Mouse (Mus musculus): Measurements from ENCODE around the gene Zfp296. TPM values are rescaled to one million over a fixed set of nuclear protein-coding genes. Genes with fewer than 3 reads are reported as not detected.

Zfp296 gene
- total and polyA plus RNA-seq, 2 experiments from 2014 or later = 0.12 to 3.6 TPM

DNA sequence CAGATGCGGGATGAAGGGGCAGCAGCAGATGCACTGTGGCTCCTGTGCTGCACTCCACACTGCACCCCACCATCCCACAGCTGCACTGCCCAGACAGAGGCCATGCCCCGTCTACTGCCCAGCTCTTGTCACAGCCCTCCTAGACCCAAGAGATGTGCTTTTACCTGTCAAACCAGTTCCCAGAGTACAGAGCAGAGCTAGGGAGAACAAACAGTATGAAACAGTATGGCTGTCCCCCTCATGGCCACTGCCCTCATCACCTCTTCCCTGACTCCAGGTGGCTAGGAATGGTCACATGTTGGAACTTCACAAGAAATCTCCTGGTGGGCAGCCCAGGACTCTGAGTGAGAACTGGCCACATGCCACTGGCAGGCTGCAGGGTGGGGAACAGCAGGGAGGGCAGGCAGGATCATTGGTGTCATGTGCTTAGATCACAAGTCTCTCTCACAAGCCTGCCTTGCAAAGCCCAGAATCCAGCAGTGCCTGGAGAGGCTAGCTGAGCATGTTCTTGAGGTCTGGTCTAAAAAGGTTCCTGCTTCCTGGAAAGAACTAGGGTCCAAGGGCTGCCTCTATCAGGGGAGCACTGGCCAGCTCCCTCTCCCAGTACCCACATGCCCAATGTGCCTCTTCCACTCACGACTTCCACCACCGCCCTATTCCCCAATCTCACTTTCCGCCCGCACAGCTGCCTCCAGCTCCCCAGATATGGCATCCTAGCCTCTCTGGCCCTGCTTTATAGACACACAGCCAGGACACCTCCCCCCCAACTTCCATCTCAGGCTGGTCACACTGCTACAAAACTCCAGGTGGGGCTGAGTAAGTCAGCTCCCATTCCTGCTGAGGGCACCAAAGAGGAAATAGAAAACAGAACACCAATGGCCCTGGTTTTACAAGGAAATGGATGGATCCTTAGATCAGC is 18.8 kb upstream of the Zfp296 start:
- H3K4me3 ChIP-seq (ENCODE audit: low read depth, low read length) = no peak overlapping the region
- H3K4me1 ChIP-seq (ENCODE audit: control insufficient read depth, insufficient read depth) = peaks cover 37% of the 10 kb centered on the region; the same call in 1 of the 2 replicates
- H3K9ac ChIP-seq (replicated peaks; ENCODE audit: low read depth, low read length) = peak overlapping the region; percentile 35; the same call in 1 of the 2 replicates
- ATAC-seq (ENCODE audit: insufficient read depth, low read depth) (peak; percentile 28; the same call in 1 of the 2 replicates), DNase-seq (ENCODE audit: low spot score) (no peak)
- WGBS = 71% methylated on average over 6 of the region's 6 CpGs
- peaks cover 4% of the 10 kb centered on the region; the same call in 1 of the 2 replicates for H3K36me3 ChIP-seq (replicated peaks; ENCODE audit: control insufficient read depth, insufficient read depth, low read length)
- H3K9me3 ChIP-seq (replicated peaks; ENCODE audit: control insufficient read depth, low read length) = no peaks in the 10 kb centered on the region
- H3K27ac ChIP-seq (ENCODE audit: low read depth) = no peak overlapping the region; the same call in 1 of the 2 replicates
- H3K27me3 ChIP-seq (ENCODE audit: control insufficient read depth, insufficient read depth, low read length) = no peaks in the 10 kb centered on the region
- TF ChIP-seq EP300 (IDR thresholded peaks at IDR 0.05; ENCODE audit: low read depth) = no peak
- TF ChIP-seq CTCF (IDR thresholded peaks at IDR 0.05; ENCODE audit: low read depth) = no peak
- no peak overlapping the region; the same call in 1 of the 2 replicates for H3K4me2 ChIP-seq (ENCODE audit: low read depth, low read length)

DNA sequence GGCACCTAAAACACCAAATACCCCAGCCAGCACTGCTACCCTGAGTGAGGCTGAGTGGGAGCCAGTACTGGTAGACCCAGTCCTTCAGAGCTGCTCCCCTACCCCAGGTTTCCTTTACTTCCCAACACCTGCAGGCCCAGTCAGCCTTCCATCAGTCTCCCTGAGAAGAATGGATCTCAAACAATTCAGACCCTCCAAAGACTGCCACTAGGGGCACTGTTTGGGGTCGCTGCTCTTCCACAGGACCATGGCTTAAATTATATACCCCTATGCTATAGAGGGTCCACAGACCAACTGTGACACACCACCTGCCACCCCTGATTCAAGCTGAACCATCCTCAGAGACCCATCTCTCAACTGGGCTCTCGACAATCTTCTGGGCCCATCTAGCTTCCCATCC is 18.1 kb upstream of the Zfp296 start:
- DNase-seq (ENCODE audit: low spot score) (no peak), ATAC-seq (ENCODE audit: insufficient read depth, low read depth) (no peak)
- H3K36me3 ChIP-seq (replicated peaks; ENCODE audit: control insufficient read depth, insufficient read depth, low read length) = no peaks in the 10 kb centered on the region; the same call in 1 of the 2 replicates
- H3K4me1 ChIP-seq (ENCODE audit: control insufficient read depth, insufficient read depth) = peaks cover 37% of the 10 kb centered on the region; the same call in 1 of the 2 replicates
- H3K4me3 ChIP-seq (ENCODE audit: low read depth, low read length) = no peak overlapping the region
- H3K4me2 ChIP-seq (ENCODE audit: low read depth, low read length) = no peak overlapping the region; the same call in 1 of the 2 replicates
- H3K27me3 ChIP-seq (ENCODE audit: control insufficient read depth, insufficient read depth, low read length) = no peaks in the 10 kb centered on the region
- no peak overlapping the region for H3K9ac ChIP-seq (replicated peaks; ENCODE audit: low read depth, low read length)
- H3K9me3 ChIP-seq (replicated peaks; ENCODE audit: control insufficient read depth, low read length) = no peaks in the 10 kb centered on the region
- TF ChIP-seq EP300 (IDR thresholded peaks at IDR 0.05; ENCODE audit: low read depth) = no peak
- TF ChIP-seq CTCF (IDR thresholded peaks at IDR 0.05; ENCODE audit: low read depth) = peak; percentile 38
- 51% methylated on average over 2 of the region's 2 CpGs for WGBS
- no peak overlapping the region; the same call in 1 of the 2 replicates for H3K27ac ChIP-seq (ENCODE audit: low read depth)

DNA sequence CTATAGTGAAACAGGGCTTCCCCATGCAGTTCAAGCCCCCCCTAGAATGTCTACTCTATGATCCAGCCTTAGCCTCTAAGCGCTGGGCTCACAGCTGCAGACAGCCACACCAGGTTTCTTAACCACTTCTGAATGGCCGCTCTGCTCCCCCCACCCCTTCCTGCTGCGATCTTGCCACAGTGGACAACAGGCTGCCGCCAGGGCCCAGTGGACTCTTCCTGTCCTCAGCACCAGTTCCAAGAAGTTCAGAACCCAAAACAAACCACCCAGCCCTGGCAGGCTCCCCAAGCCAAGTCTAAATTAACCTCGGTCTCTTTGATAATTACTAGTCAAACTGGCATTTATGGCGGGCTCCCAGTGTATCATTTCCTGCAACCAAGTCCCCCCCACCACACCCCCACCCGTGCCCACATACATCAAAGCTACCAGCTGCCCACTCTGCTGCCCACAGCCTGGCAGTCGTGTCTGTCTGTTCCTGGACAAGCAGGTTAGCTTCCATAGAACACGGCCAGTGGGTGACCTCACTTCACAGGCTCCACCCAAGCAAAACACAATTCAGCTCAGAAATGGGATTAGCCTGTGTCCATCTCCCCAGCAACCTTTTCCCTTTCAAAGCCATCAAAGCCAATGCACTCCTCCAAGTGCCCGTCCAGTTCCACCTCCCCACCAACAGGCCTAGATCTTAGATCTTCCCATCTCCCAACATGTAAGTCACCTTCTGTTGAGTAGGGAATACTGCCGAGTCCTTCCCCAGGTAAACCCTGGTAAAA is 16.4 kb upstream of the Zfp296 start:
- Histone ChIP-seq H3K9me3 (replicated peaks; ENCODE audit: control insufficient read depth, low read length) (no peaks in the 10 kb centered on the region), H3K4me3 (ENCODE audit: low read depth, low read length) (peak overlapping the region; percentile 63), H3K27ac (ENCODE audit: low read depth) (peak overlapping the region; percentile 93), H3K4me2 (ENCODE audit: low read depth, low read length) (peak overlapping the region; percentile 71), H3K9ac (replicated peaks; ENCODE audit: low read depth, low read length) (peak overlapping the region; percentile 94), H3K36me3 (replicated peaks; ENCODE audit: control insufficient read depth, insufficient read depth, low read length) (peaks cover 16% of the 10 kb centered on the region), H3K27me3 (ENCODE audit: control insufficient read depth, insufficient read depth, low read length) (no peaks in the 10 kb centered on the region), H3K4me1 (ENCODE audit: control insufficient read depth, insufficient read depth) (peaks cover 37% of the 10 kb centered on the region; the same call in 1 of the 2 replicates)
- ATAC-seq (ENCODE audit: insufficient read depth, low read depth) (no peak), DNase-seq (ENCODE audit: low spot score) (no peak)
- no peak for TF ChIP-seq EP300 (IDR thresholded peaks at IDR 0.05; ENCODE audit: low read depth)
- no peak for TF ChIP-seq CTCF (IDR thresholded peaks at IDR 0.05; ENCODE audit: low read depth)
- WGBS = 13% methylated on average over 11 of the region's 11 CpGs

DNA sequence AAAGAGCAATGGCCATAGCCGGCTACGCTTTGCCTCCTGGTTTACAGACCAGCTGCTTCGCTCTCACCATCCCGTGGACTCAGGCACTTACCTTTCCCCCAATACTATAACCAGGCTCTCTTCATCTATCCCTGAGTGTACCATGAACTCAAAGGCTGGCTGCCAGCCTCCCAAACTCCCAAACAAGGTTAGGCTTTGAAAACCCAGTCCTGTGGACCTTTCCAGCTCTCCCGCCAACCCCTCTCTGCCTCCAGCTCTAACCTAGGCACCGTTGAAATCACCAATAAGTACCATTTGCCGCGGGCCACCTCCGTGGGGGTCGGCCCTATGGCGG is 15.7 kb upstream of the Zfp296 start:
- peaks cover 18% of the 10 kb centered on the region for H3K36me3 ChIP-seq (replicated peaks; ENCODE audit: control insufficient read depth, insufficient read depth, low read length)
- peak overlapping the region; percentile 63 for H3K4me3 ChIP-seq (ENCODE audit: low read depth, low read length)
- TF ChIP-seq CTCF (IDR thresholded peaks at IDR 0.05; ENCODE audit: low read depth) (no peak), EP300 (IDR thresholded peaks at IDR 0.05; ENCODE audit: low read depth) (no peak)
- no peaks in the 10 kb centered on the region for H3K9me3 ChIP-seq (replicated peaks; ENCODE audit: control insufficient read depth, low read length)
- H3K4me1 ChIP-seq (ENCODE audit: control insufficient read depth, insufficient read depth) = peaks cover 37% of the 10 kb centered on the region; the same call in 1 of the 2 replicates
- H3K4me2 ChIP-seq (ENCODE audit: low read depth, low read length) = peak overlapping the region; percentile 71
- H3K9ac ChIP-seq (replicated peaks; ENCODE audit: low read depth, low read length) = peak overlapping the region; percentile 94
- WGBS = under 1% methylated on average over 11 of the region's 11 CpGs
- H3K27ac ChIP-seq (ENCODE audit: low read depth) = peak overlapping the region; percentile 93
- DNase-seq (ENCODE audit: low spot score) (no peak), ATAC-seq (ENCODE audit: insufficient read depth, low read depth) (no peak)
- no peaks in the 10 kb centered on the region for H3K27me3 ChIP-seq (ENCODE audit: control insufficient read depth, insufficient read depth, low read length)
